ENCODE assay signal across 23 mouse cellular contexts in the genomic region with DNA sequence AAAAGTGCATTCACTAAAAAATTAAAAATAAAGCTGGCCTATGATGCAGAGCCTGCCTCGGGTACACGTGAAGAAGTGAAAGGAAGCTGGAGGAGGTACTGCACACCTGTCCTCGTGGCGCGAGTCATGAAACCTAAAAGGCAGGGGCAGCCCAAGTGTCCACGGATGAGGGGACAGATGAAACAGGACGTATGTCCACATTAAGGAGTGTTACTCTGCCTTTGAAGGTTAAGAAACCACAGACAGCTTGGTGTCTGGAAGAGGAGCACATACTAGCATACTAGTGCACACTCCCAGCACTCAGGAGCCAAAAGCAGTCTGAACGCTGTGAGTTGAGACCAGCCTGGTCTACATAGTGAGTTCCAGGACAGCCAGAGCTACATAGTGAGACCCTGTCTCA.
"Had no signal": no experiment of that assay in that cellular context is flagged by ENCODE, and none has a peak within 500 bp of the region (broad histone marks: within the 10 kb centered on the region; RNA-seq: fewer than 3 reads in every experiment).

No protein-coding gene starts in this region.

- H3K4me2 ChIP-seq: liver, embryonic 15.5 days; lung, embryonic 15.5 days; midbrain, embryonic 11.5 days; midbrain, embryonic 13.5 days; midbrain, embryonic 15.5 days; neural tube, embryonic 13.5 days; neural tube, embryonic 15.5 days; stomach, embryonic 15.5 days had no signal

- H3K9ac ChIP-seq: liver, embryonic 15.5 days; liver, postnatal 0 days; lung, embryonic 15.5 days; midbrain, embryonic 13.5 days; midbrain, embryonic 15.5 days; neural tube, embryonic 13.5 days; neural tube, embryonic 15.5 days; stomach, embryonic 15.5 days had no signal

- H3K27me3 ChIP-seq: liver, embryonic 15.5 days; lung, embryonic 15.5 days; megakaryocyte, embryonic 14.5 days; midbrain, embryonic 13.5 days; midbrain, embryonic 15.5 days; neural tube, embryonic 13.5 days; neural tube, embryonic 15.5 days; stomach, embryonic 15.5 days had no signal

- H3K9me3 ChIP-seq: liver, embryonic 15.5 days; lung, embryonic 15.5 days; megakaryocyte, embryonic 14.5 days; midbrain, embryonic 13.5 days; midbrain, embryonic 15.5 days; neural tube, embryonic 13.5 days; neural tube, embryonic 15.5 days; stomach, embryonic 15.5 days had no signal

- H3K36me3 ChIP-seq: lung, embryonic 15.5 days; midbrain, embryonic 13.5 days; midbrain, embryonic 15.5 days; neural tube, embryonic 13.5 days; neural tube, embryonic 15.5 days; stomach, embryonic 15.5 days had no signal

- DNase-seq: liver, postnatal 0 days; lung, adult 2 months; lung, postnatal 14 days; lung, postnatal 36 days; retina, postnatal 1 day; right cerebral cortex, adult 18-20 months; right cerebral cortex, postnatal 25 days; right cerebral cortex, postnatal 4 days; spleen, adult 18-20 months; thymus, postnatal 14 days; thymus, postnatal 4 days had no signal

- H3K27ac ChIP-seq: lung, embryonic 15.5 days; macrophage; midbrain, embryonic 13.5 days; midbrain, embryonic 15.5 days; neural tube, embryonic 13.5 days; neural tube, embryonic 15.5 days; stomach, embryonic 15.5 days; stomach, postnatal 0 days had no signal

- H3K4me3 ChIP-seq: liver, embryonic 15.5 days; lung, embryonic 15.5 days; megakaryocyte, embryonic 14.5 days; midbrain, embryonic 13.5 days; midbrain, embryonic 15.5 days; neural tube, embryonic 13.5 days; neural tube, embryonic 15.5 days; stomach, embryonic 15.5 days had no signal

- ATAC-seq: liver, postnatal 0 days; lung, postnatal 0 days; midbrain, embryonic 13.5 days; midbrain, embryonic 15.5 days had no signal
